ENCODE assay signal across 17 mouse cellular contexts in genomic region chr6:120179756-120180206, GRCm38 (mm10).
DNase-seq lines count a peak whose midpoint lies in the region; ATAC-seq lines count a peak whose summit lies in the region.
"Had no signal": no experiment of that assay in that cellular context is flagged by ENCODE, and none has a peak within 500 bp of the region (broad histone marks: within the 10 kb centered on the region; RNA-seq: fewer than 3 reads in every experiment).

No protein-coding gene starts in this region.

- 53% methylated on average over 8 of the region's 8 CpGs for WGBS in heart, embryonic 11.5 days (ENCODE audit: insufficient replicate concordance)
- 84% methylated on average over 8 of the region's 8 CpGs for WGBS in forebrain, embryonic 14.5 days

- H3K9me3 ChIP-seq in heart, embryonic 11.5 days (replicated peaks; ENCODE audit: control insufficient read depth, low read length), result no peaks in the 10 kb centered on the region
- no peaks in the 10 kb centered on the region for H3K9me3 ChIP-seq in forebrain, embryonic 14.5 days (replicated peaks; ENCODE audit: control insufficient read depth, low read length)

- no peak overlapping the region for H3K4me3 ChIP-seq in heart, embryonic 11.5 days (ENCODE audit: low read depth, low read length)
- H3K4me3 ChIP-seq in forebrain, embryonic 14.5 days (ENCODE audit: low read depth, low read length), result no peak overlapping the region

- intact Hi-C loops in heart, postnatal 14 days (cut with DNase I), result no loop called here

- ATAC-seq in heart, embryonic 11.5 days (replicated peaks; ENCODE audit: insufficient number of reproducible peaks, low FRiP score, low TSS enrichment), result no peak
- ATAC-seq in common myeloid progenitor, adult 5-6 weeks (replicated peaks; ENCODE audit: low read depth, poor library complexity, severe bottlenecking), result peak; percentile 48
- ATAC-seq in megakaryocyte, adult 5-6 weeks (ENCODE audit: poor library complexity, severe bottlenecking), result peak; percentile 78
- ATAC-seq in forebrain, embryonic 14.5 days, result no peak
- ATAC-seq: forebrain, postnatal 0 days had no signal

- no peaks in the 10 kb centered on the region for H3K36me3 ChIP-seq in heart, embryonic 11.5 days (ENCODE audit: control insufficient read depth, insufficient read depth, low read length)
- H3K36me3 ChIP-seq in forebrain, embryonic 14.5 days (ENCODE audit: control insufficient read depth, insufficient read depth, low read length), result no peaks in the 10 kb centered on the region

- H3K27ac ChIP-seq in heart, embryonic 11.5 days (ENCODE audit: low read depth, low read length), result 0 out of 2 replicates have a peak overlapping the region, but pooled peaks have one; percentile 18
- no peak overlapping the region for H3K27ac ChIP-seq in forebrain, embryonic 14.5 days (ENCODE audit: low read depth, low read length)

- no peak overlapping the region for H3K4me2 ChIP-seq in heart, embryonic 11.5 days
- H3K4me2 ChIP-seq in forebrain, embryonic 14.5 days (ENCODE audit: low read length), result no peak overlapping the region
- H3K4me2 ChIP-seq: lung, embryonic 14.5 days had no signal

- no peak for DNase-seq in heart, postnatal 14 days
- DNase-seq in B cell, adult 2 months, result peak; percentile 40 to 44
- DNase-seq in cerebellum, postnatal 36 days, result no peak
- DNase-seq in testis, postnatal 14 days (ENCODE audit: low spot score), result no peak
- no peak for DNase-seq in forebrain, embryonic 14.5 days (ENCODE audit: low spot score)
- DNase-seq: adrenal gland, postnatal 10 days; cerebellum, postnatal 10 days; forebrain, postnatal 0 days; heart, postnatal 4 days; kidney, adult 9 months; kidney, postnatal 4 days; lung, embryonic 14.5 days; spleen, adult 18-20 months; thymus, postnatal 4 days had no signal

- H3K4me1 ChIP-seq in heart, embryonic 11.5 days (ENCODE audit: control insufficient read depth, insufficient read depth, low read length), result peaks cover 19% of the 10 kb centered on the region
- no peaks in the 10 kb centered on the region for H3K4me1 ChIP-seq in forebrain, embryonic 14.5 days (ENCODE audit: control insufficient read depth, insufficient read depth, low read length)

- H3K27me3 ChIP-seq in heart, embryonic 11.5 days (ENCODE audit: control insufficient read depth, insufficient read depth, low read length), result no peaks in the 10 kb centered on the region
- no peaks in the 10 kb centered on the region for H3K27me3 ChIP-seq in forebrain, embryonic 14.5 days (replicated peaks; ENCODE audit: control insufficient read depth, insufficient read depth, low read length)

- H3K9ac ChIP-seq in heart, embryonic 11.5 days (ENCODE audit: low read depth, low read length), result no peak overlapping the region
- no peak overlapping the region for H3K9ac ChIP-seq in forebrain, embryonic 14.5 days (ENCODE audit: low read length)
- H3K9ac ChIP-seq: forebrain, postnatal 0 days; lung, embryonic 14.5 days had no signal

Comparison
In these comparisons a context has a peak if more than half of its experiments do, and no peak if none do; other contexts are left out.
1. ATAC-seq: peak in common myeloid progenitor, adult 5-6 weeks (single experiment) and megakaryocyte, adult 5-6 weeks (single experiment); none in heart, embryonic 11.5 days (single experiment) and forebrain, embryonic 14.5 days (single experiment).
2. DNase-seq: peak in B cell, adult 2 months (2 of 2); none in heart, postnatal 14 days (0 of 2), cerebellum, postnatal 36 days (0 of 2), testis, postnatal 14 days (single experiment) and forebrain, embryonic 14.5 days (single experiment).